ENCODE assay signal across 10 mouse cellular contexts in genomic region chr5:54040527-54040926, GRCm38 (mm10).
"Had no signal": no experiment of that assay in that cellular context is flagged by ENCODE, and none has a peak within 500 bp of the region (broad histone marks: within the 10 kb centered on the region; RNA-seq: fewer than 3 reads in every experiment).

No protein-coding gene starts in this region.

- H3K36me3 ChIP-seq: liver, embryonic 13.5 days; neural tube, embryonic 12.5 days had no signal

- H3K4me1 ChIP-seq: neural tube, embryonic 12.5 days had no signal

- DNase-seq: kidney, adult 8-10 months; kidney, postnatal 25 days; liver, embryonic 13.5 days; liver, postnatal 0 days; lung, postnatal 36 days; midbrain, embryonic 14.5 days; thymus, postnatal 4 days had no signal

- H3K9ac ChIP-seq: liver, embryonic 13.5 days; liver, postnatal 0 days; neural tube, embryonic 12.5 days had no signal

- H3K4me3 ChIP-seq: liver, embryonic 13.5 days; neural tube, embryonic 12.5 days had no signal

- ATAC-seq: liver, postnatal 0 days; lung, postnatal 0 days had no signal

- H3K27ac ChIP-seq: liver, embryonic 13.5 days; neural tube, embryonic 12.5 days; stomach, postnatal 0 days had no signal

- H3K4me2 ChIP-seq: liver, embryonic 13.5 days; neural tube, embryonic 12.5 days had no signal

- H3K27me3 ChIP-seq: liver, embryonic 13.5 days; neural tube, embryonic 12.5 days had no signal

- H3K9me3 ChIP-seq: liver, embryonic 13.5 days; neural tube, embryonic 12.5 days had no signal
